8 mouse cellular contexts compared by ENCODE assay signal in genomic region chr14:32513336-32514032, GRCm38 (mm10). TPM values are rescaled to one million over a fixed set of nuclear protein-coding genes. Genes with fewer than 3 reads are reported as not detected.
A peak's percentile ranks its signal among the peaks of the same experiment; 100 is the strongest.
DNase-seq lines count a peak whose midpoint lies in the region; ATAC-seq and TF ChIP-seq lines count a peak whose summit lies in the region.

Gene Ercc6, plus strand, starts transcription at chr14:32513521.

- no peaks in the 10 kb centered on the region; the same call in none of the 2 replicates for H3K4me1 ChIP-seq in bone marrow, adult 2 months (ENCODE audit: control insufficient read depth, insufficient read depth, low read length)
- H3K4me1 ChIP-seq in embryonic facial prominence, embryonic 15.5 days, result peaks cover 19% of the 10 kb centered on the region
- peaks cover 18% of the 10 kb centered on the region for H3K4me1 ChIP-seq in heart, embryonic 10.5 days
- H3K4me1 ChIP-seq in kidney, embryonic 15.5 days, result peaks cover 18% of the 10 kb centered on the region

- no peaks in the 10 kb centered on the region for H3K9me3 ChIP-seq in embryonic facial prominence, embryonic 15.5 days (replicated peaks)
- H3K9me3 ChIP-seq in heart, embryonic 10.5 days, result no peaks in the 10 kb centered on the region
- H3K9me3 ChIP-seq in kidney, embryonic 15.5 days (replicated peaks), result no peaks in the 10 kb centered on the region

- ATAC-seq in embryonic facial prominence, embryonic 15.5 days (ENCODE audit: insufficient number of reproducible peaks, low FRiP score, low TSS enrichment, low read depth), result peak; percentile 93
- ATAC-seq in kidney, embryonic 15.5 days (replicated peaks; ENCODE audit: low FRiP score), result peak; percentile 96
- peak; percentile 93 for ATAC-seq in monocyte, adult 5-6 weeks (replicated peaks; ENCODE audit: insufficient number of reproducible peaks, low FRiP score, low TSS enrichment, poor library complexity, severe bottlenecking)

- peak; percentile 95 for DNase-seq in 416B (ENCODE audit: low read depth)
- DNase-seq in heart, embryonic 10.5 days (ENCODE audit: low spot score), result peak; percentile 95
- DNase-seq in liver, result peak; percentile 94
- peak; percentile 92 to 97 for DNase-seq in spleen, postnatal 4 days (ENCODE audit: low spot score in 2 of 2)

- peaks cover 15% of the 10 kb centered on the region for H3K36me3 ChIP-seq in embryonic facial prominence, embryonic 15.5 days
- peaks cover 18% of the 10 kb centered on the region for H3K36me3 ChIP-seq in heart, embryonic 10.5 days
- H3K36me3 ChIP-seq in kidney, embryonic 15.5 days, result peaks cover 20% of the 10 kb centered on the region

- H3K27ac ChIP-seq in bone marrow, adult 2 months (ENCODE audit: control insufficient read depth, insufficient read depth, low read depth, low read length, poor library complexity), result peak within 1 kb of the TSS; percentile 76
- peak within 1 kb of the TSS; percentile 82 for H3K27ac ChIP-seq in embryonic facial prominence, embryonic 15.5 days (replicated peaks)
- H3K27ac ChIP-seq in heart, embryonic 10.5 days, result peak within 1 kb of the TSS; percentile 97
- peak within 1 kb of the TSS; percentile 77 for H3K27ac ChIP-seq in kidney, embryonic 15.5 days

- H3K9ac ChIP-seq in embryonic facial prominence, embryonic 15.5 days, result peak within 1 kb of the TSS; percentile 66
- peak within 1 kb of the TSS; percentile 59 for H3K9ac ChIP-seq in kidney, embryonic 15.5 days

- peak; percentile 63; the same call in 1 of the 2 replicates for TF ChIP-seq POLR2A in bone marrow, adult 2 months (IDR thresholded peaks at IDR 0.05; ENCODE audit: borderline replicate concordance, control insufficient read depth, low read depth, low read length)

- no peak for TF ChIP-seq CTCF in bone marrow, adult 2 months (IDR thresholded peaks at IDR 0.05; ENCODE audit: control insufficient read depth, insufficient read depth, low read length)

- H3K4me3 ChIP-seq in bone marrow, adult 2 months (replicated peaks; ENCODE audit: control insufficient read depth, low read depth, low read length), result peak within 1 kb of the TSS; percentile 74
- H3K4me3 ChIP-seq in embryonic facial prominence, embryonic 15.5 days (replicated peaks), result peak within 1 kb of the TSS; percentile 90
- peak within 1 kb of the TSS; percentile 91 for H3K4me3 ChIP-seq in heart, embryonic 10.5 days
- H3K4me3 ChIP-seq in kidney, embryonic 15.5 days (replicated peaks), result peak within 1 kb of the TSS; percentile 87

- WGBS in bone marrow, adult 2 months, result under 1% methylated on average over 62 of the region's 62 CpGs
- under 1% methylated on average over 62 of the region's 62 CpGs for WGBS in embryonic facial prominence, embryonic 15.5 days
- WGBS in heart, embryonic 10.5 days, result under 1% methylated on average over 62 of the region's 62 CpGs
- WGBS in kidney, embryonic 15.5 days, result under 1% methylated on average over 62 of the region's 62 CpGs

- no peaks in the 10 kb centered on the region for H3K27me3 ChIP-seq in embryonic facial prominence, embryonic 15.5 days
- no peaks in the 10 kb centered on the region for H3K27me3 ChIP-seq in heart, embryonic 10.5 days (ENCODE audit: insufficient read depth, poor library complexity, severe bottlenecking)
- no peaks in the 10 kb centered on the region for H3K27me3 ChIP-seq in kidney, embryonic 15.5 days

- H3K4me2 ChIP-seq in embryonic facial prominence, embryonic 15.5 days (replicated peaks), result peak within 1 kb of the TSS; percentile 72
- H3K4me2 ChIP-seq in kidney, embryonic 15.5 days, result peak within 1 kb of the TSS; percentile 90

RNA-seq across cellular contexts. Expression of gene Ercc6, which starts in this region (rescaled TPM):
- polyA plus RNA-seq in bone marrow, adult 2 months (2011; ENCODE audit: insufficient read depth, insufficient read length, low replicate concordance, missing spikeins), result 5.5 and 6.9 TPM in 2 replicates
- 17.8 and 23.0 TPM in 2 replicates for polyA plus RNA-seq in embryonic facial prominence, embryonic 15.5 days (2015; fragmentation: Nextera tagmentation; extraction: Ambion mirVana)
- polyA plus RNA-seq in heart, embryonic 10.5 days (2016; fragmentation: Nextera tagmentation; extraction: Ambion mirVana), result 16.5 and 23.5 TPM in 2 replicates
- 19.2 and 23.5 TPM in 2 replicates for polyA plus RNA-seq in kidney, embryonic 15.5 days (2015; fragmentation: Nextera tagmentation; extraction: Ambion mirVana)
- 18.7 to 28.1 TPM (median 23.0 TPM) in 3 replicates for total RNA-seq in monocyte, adult 5-6 weeks (2017)

Comparison
In these comparisons a context has a peak if more than half of its experiments do, and no peak if none do; other contexts are left out.
1. Peak in every context shown above with its lines: DNase-seq, ATAC-seq, H3K4me3 ChIP-seq and H3K27ac ChIP-seq.